Mouse (Mus musculus) olfactory bulb, adult 2 months (tissue): ENCODE measurements around the gene Wee1.

Source experiments
- CTCF ChIP-seq: fragments of 200-500 bp; IDR thresholded peaks from 2 replicates; pipeline ENCODE4 v1.5.1; 2012; ENCODE audit warnings: low read depth, mild to moderate bottlenecking, low read length, moderate library complexity; ENCODE audit not compliant: insufficient read depth
- POLR2A ChIP-seq: fragments of 200-500 bp; IDR thresholded peaks from 2 replicates; pipeline ENCODE4 v1.6.1; 2012; ENCODE audit warnings: mild to moderate bottlenecking, low read depth, low read length, moderate library complexity; ENCODE audit not compliant: insufficient read depth

DNA sequence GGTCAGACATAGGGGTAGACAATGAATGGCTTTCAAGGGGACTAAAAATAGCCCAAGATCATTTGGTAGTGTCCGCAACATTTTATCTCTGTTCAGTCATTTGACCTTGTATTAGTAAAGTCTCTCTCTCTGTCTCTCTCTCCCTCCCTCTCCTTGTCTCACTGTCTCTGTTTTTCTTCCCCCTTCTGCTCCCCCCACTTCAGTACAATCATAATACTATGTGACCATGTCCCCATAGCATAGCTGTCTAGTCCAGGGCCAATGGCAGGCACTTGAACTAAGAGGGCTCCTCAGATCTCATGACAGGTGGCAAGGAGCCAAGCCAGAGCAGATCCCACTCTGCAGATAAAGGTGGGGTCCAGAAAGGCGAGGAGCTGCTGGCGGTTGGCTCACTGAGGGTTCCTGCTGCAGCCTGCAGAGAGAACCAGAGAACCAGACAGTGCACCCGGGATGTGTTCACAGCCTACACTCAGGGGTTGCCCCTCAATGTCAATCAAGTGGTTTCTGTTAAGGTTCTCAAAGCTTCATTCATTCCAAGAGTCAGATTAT lies 34.9 kb downstream of the Wee1 start:
- TF ChIP-seq POLR2A: no peak
- no peak for TF ChIP-seq CTCF
